Mouse (Mus musculus) Patski (cell line): Measurements from ENCODE around the gene Rnf150. TPM values are rescaled to one million over a fixed set of nuclear protein-coding genes. Genes with fewer than 3 reads are reported as not detected.

ENCODE experiments used
- ATAC-seq: fragments of 100-300 bp; one replicate; pipeline ENCODE4 v1.8.0; 2021
- CTCF ChIA-PET: fragments of 350-600 bp; sonication (Branson Sonifier 250); formaldehyde crosslinking; loops from one replicate; lab custom pipeline; 2022; ENCODE audit warnings: inconsistent platforms; lab: Charles Lee
- POLR2A ChIA-PET: fragments of 350-600 bp; sonication (Branson Sonifier 250); formaldehyde crosslinking; loops from one replicate; lab custom pipeline; 2022; ENCODE audit warnings: antibody characterized with exemption, inconsistent platforms; lab: Charles Lee
- DNase-seq: peaks from one replicate; pipeline ENCODE4 v3.0.0-alpha.2; 2011; ENCODE audit warnings: low read depth, low spot score
- H3K27me3 ChIP-seq: fragments of 371-371 bp; one replicate; pipeline ENCODE4 v1.5.1; 2021
- CTCF ChIP-seq: fragments of 100-300 bp; IDR thresholded peaks from one replicate; pipeline ENCODE4 v1.5.1; 2021
- in situ Hi-C: fragments of 300-500 bp; cut with MboI; formaldehyde crosslinking; loops from 3 replicates; pipeline ENCODE4 v1.11.1; 2018; ENCODE audit warnings: low pct_unique_long_range_greater_than_20kb, mixed read lengths
- polyA plus RNA-seq: library from polyadenylated mRNA; unstranded; gene quantifications from one replicate; pipeline ENCODE4 v1.2.3, GENCODE M21; 2021

Gene Rnf150
- polyA plus RNA-seq, 1 experiment from 2014 or later: 19.1 TPM

DNA sequence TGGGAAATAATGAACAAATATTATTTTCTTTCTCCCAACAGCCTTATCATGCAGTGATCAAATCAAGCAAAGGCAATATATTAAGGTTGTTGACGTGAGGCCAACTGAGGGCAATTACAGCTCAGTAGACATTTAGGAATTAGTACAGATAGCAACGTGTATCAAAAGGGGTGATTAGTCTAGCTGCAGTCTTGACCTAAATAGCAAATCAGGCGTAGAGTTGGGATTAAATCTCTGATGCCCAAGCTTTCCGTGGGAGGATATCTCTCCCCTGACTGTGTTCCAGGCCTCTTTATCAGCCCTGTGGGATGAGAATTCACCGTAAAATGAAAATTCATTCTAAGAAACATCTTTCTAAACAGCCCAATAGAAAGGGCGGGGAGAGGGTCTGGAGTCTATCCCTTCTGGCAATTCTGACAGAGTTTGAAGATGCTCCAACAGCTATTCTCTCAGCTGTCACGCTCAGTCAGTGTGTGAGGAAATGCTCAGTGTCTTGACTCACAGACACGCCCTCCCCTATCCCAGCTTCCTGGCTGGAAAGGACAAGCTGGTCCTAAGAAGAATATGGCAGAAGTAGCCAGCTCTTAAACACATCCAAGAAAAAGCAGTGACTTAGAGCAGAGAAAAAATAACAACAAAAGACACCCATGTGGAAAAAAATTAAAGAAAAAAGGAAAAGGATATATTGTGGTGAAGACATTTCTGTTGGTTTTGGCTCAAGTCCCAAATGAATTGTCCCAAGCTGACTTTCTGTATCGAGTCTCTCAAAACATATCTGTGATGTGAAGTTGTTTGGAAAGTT is 4.4 kb upstream of the Rnf150 start:
- ATAC-seq (no peak), DNase-seq (no peak)
- in situ Hi-C loops: no loop called here
- no peak for TF ChIP-seq CTCF
- no peaks in the 10 kb centered on the region for H3K27me3 ChIP-seq
- ChIA-PET POLR2A (no interaction called here), CTCF (interaction anchor here (0.7 to 1.6 kb wide), 3 partner anchors 13 to 401 kb away, joined by 3 to 7 read pairs (median 3); no protein-coding TSS in a partner anchor)

DNA sequence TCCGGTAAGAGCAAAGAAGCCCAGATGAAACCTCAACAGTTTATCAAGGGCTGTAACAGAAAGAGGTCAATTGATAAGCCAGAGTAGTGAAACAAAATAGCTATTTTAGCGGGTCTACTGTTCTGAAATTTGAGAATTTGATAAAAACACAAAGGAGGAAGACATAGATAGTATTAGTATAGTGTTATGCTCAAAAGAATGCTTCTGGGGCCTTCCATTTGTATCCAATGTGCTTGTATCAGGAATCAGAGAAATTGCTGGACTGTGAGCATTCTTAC is 3.9 kb upstream of the Rnf150 start:
- DNase-seq (no peak), ATAC-seq (no peak)
- in situ Hi-C loops: no loop called here
- TF ChIP-seq CTCF: no peak
- ChIA-PET POLR2A (no interaction called here), CTCF (interaction anchor here (1.1 kb wide), 1 partner anchor 230 kb away, joined by 3 read pairs; no protein-coding TSS in a partner anchor)
- H3K27me3 ChIP-seq: no peaks in the 10 kb centered on the region

DNA sequence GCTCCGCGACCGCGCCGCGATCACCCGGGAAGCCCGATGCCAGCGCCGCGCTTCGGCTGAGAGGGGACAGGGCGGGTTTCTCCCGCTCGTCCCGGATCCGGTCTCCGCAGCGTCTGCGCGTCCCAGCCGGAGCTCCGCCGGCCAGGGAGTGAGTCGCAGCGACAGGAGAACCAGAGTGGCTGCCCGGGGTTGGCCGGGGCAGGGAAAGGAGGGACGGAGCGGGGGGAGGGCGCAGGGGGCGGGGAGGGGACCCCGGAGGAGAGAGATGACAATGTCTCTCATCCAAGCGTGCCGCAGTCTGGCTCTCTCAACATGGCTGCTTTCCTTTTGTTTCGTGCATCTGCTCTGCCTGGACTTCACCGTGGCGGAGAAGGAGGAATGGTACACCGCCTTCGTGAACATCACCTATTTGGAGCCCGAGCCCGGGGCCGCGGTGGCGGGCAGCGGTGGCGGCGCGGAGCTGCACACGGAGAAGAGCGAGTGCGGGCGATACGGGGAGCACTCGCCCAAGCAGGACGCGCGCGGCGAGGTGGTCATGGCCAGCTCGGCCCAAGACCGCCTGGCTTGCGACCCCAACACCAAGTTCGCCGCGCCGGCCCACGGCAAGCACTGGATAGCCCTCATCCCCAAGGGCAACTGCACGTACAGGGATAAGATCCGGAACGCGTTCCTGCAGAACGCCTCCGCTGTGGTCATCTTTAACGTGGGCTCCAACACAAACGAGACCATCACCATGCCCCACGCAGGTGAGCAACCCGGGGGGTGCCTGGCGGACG is 777 bp downstream of the Rnf150 start:
- DNase-seq (no peak), ATAC-seq (peak; percentile 56)
- ChIA-PET CTCF (interaction anchor here (0.7 to 1.2 kb wide), 9 partner anchors 11 to 226 kb away, joined by 3 to 4 read pairs (median 3); no protein-coding TSS in a partner anchor), POLR2A (interaction anchor here (1.2 to 1.3 kb wide), 2 partner anchors 53 to 225 kb away, joined by 3 to 4 read pairs; no protein-coding TSS in a partner anchor)
- in situ Hi-C loops: loop anchor here (5.0 to 10.0 kb wide), 2 partner anchors 81 to 223 kb away; no protein-coding TSS in a partner anchor
- no peaks in the 10 kb centered on the region for H3K27me3 ChIP-seq
- TF ChIP-seq CTCF: peak; percentile 47

DNA sequence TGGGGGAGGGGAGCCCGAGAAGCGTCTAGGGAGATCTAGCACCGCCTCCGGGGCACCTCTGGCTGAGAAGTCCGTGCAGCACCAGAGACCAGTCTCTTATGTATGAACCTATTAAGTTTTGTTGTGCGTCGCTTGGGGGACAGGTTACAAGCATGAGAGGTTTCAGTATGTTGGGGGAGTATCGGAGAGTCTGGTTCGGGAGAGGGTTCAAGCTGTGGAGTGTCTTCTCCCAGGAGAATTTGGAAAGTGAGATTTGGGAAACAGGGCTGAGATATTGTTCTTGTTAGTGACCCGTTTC is 1.3 kb downstream of the Rnf150 start:
- no peak for TF ChIP-seq CTCF
- in situ Hi-C loops: loop anchor here (5.0 to 10.0 kb wide), 2 partner anchors 80 to 223 kb away; no protein-coding TSS in a partner anchor
- ChIA-PET CTCF (interaction anchor here (0.7 kb wide), 1 partner anchor 225 kb away, joined by 3 read pairs; no protein-coding TSS in a partner anchor), POLR2A (interaction anchor here (1.2 to 1.3 kb wide), 3 partner anchors 52 to 510 kb away, joined by 3 to 4 read pairs (median 3); no protein-coding TSS in a partner anchor)
- DNase-seq (no peak), ATAC-seq (peak; percentile 53)
- no peaks in the 10 kb centered on the region for H3K27me3 ChIP-seq

DNA sequence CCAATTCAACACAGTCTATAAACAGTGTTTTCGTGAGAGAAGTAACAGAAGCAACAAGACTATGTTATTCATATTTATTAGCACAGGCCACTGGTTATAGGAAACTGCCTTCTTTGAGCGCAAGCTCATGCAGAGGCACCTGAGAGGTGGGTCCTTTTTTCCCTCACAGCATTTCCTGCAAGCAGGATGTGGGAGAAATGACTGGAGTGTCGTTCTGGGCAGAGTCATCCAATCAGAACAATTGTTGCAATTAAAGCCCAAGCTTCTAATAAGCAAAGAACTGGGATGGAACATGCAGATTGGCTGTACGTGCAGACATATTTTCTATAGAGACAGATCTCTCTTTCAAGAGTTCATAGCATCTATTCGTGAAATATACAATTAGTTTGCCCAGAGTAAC is 2.1 kb downstream of the Rnf150 start:
- ATAC-seq (no peak), DNase-seq (no peak)
- ChIA-PET POLR2A (interaction anchor here (0.9 to 1.2 kb wide), 2 partner anchors 40 to 511 kb away, joined by 3 read pairs; no protein-coding TSS in a partner anchor), CTCF (no interaction called here)
- no peaks in the 10 kb centered on the region for H3K27me3 ChIP-seq
- no peak for TF ChIP-seq CTCF
- in situ Hi-C loops: loop anchor here (5.0 to 10.0 kb wide), 2 partner anchors 52 to 80 kb away; no protein-coding TSS in a partner anchor

DNA sequence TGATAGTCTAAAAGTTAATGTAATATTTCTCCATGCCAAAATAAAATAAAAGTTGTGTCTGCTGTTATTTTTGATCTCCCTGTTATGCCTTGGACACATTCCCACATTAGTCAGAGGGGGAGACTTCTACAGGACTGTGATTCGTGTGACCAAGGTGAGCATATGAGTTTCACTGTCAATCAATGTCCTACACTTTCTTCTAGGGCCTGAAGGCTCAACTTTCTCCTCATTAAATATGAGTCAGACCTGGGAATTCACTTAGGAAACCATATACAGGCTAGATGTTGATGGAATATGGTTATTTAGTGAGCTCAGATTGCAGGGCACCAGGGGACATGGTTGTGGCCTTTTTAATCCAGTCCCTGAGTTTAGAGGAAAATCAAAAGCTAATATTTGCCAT is 3.1 kb downstream of the Rnf150 start:
- no peaks in the 10 kb centered on the region for H3K27me3 ChIP-seq
- CTCF ChIA-PET: no interaction called here
- no peak for ATAC-seq
- in situ Hi-C loops: loop anchor here (5.0 to 10.0 kb wide), 2 partner anchors 51 to 79 kb away; no protein-coding TSS in a partner anchor
- DNase-seq: no peak
- no peak for TF ChIP-seq CTCF
- POLR2A ChIA-PET: interaction anchor here (0.6 kb wide), 1 partner anchor 172 kb away, joined by 5 read pairs; no protein-coding TSS in a partner anchor

DNA sequence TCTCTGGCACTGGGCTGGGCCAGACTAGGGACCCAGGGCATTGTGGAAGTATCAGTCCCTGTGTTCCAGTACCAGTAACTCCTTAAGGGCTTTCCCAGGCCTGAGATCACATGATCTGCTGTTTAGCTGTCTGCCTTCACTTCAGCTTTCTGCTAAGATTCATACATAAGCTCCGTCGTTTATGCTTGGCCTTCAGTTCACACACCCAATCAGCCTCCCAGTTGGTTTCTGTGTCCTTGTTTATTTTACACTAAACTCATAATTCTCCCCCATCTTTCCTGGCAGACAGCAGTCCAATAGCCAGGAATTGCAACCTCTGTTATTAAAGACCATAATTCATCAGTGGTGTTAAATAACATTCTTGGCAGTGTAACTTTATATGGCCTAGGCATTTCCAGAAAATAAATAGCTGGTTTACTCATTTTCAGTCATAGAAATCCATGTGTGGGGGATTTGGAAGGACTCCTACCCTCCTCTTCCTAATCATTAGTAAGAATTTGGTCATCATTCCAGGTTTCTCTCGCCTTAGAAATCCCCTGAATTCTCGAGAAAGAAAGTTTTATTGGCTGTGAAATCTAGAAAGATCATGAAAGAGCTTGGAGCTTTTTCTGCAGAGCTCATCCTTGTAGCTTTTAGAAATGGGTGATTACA is 7.8 kb downstream of the Rnf150 start:
- ATAC-seq: no peak

DNA sequence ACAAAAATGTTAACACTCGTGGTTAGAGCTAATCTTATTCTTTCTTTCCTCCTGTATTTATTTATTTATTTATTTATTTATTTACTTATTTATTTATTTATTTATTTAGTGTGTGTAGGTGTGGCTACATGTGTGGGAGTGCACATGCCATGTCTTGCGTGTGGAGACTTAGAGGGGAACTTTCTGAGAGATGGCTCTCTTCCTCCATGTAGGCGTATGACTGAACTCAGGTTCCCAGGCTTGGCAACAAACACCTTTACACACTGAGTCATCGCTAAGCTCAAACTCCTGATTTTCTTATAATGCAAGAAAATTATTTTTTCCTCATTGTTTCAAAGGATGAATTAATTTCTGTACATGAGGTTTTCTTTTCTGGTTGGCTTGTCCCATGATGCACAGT is 8.8 kb downstream of the Rnf150 start:
- ATAC-seq: no peak
- no peaks in the 10 kb centered on the region for H3K27me3 ChIP-seq
- no peak for TF ChIP-seq CTCF
- in situ Hi-C loops: no loop called here
- no peak for DNase-seq
- ChIA-PET CTCF (interaction anchor here (1.2 to 1.7 kb wide), 2 partner anchors 34 to 211 kb away, joined by 3 to 6 read pairs; no protein-coding TSS in a partner anchor), POLR2A (interaction anchor here (0.9 kb wide), 1 partner anchor 73 kb away, joined by 3 read pairs; no protein-coding TSS in a partner anchor)

More for the DNA sequence above, 7.8 kb downstream of the Rnf150 start:
- ChIA-PET POLR2A (interaction anchor here (0.5 kb wide), 1 partner anchor 118 kb away, joined by 6 read pairs; no protein-coding TSS in a partner anchor), CTCF (interaction anchor here (0.7 to 1.7 kb wide), 7 partner anchors 9 to 217 kb away, joined by 3 to 6 read pairs (median 4); no protein-coding TSS in a partner anchor)
- peak; percentile 58 for DNase-seq
- no peak for TF ChIP-seq CTCF
- in situ Hi-C loops: no loop called here
- no peaks in the 10 kb centered on the region for H3K27me3 ChIP-seq

DNA sequence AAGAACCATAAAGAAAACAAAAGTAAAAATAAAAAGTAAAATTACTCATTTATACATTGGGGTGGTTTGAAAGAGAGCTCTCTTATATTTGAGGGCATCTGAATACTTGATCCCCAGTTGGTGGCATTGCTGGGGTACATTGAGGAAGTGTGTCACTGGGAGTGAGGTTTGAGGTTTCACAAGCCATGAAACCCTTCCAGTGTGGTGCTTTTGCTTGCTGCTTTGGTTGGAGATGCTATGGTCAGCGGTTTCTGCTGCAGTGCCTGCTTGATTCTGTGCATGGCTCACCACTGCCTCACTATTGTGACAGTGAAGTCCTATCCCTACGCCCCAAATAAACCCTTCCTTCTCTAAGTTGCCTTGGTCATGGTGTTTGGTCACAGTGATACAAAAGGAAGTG is 10.9 kb downstream of the Rnf150 start:
- DNase-seq (no peak), ATAC-seq (no peak)
- no peaks in the 10 kb centered on the region for H3K27me3 ChIP-seq
- no peak for TF ChIP-seq CTCF
- POLR2A ChIA-PET: no interaction called here
- in situ Hi-C loops: no loop called here
- CTCF ChIA-PET: interaction anchor here (0.7 to 3.3 kb wide), 2 partner anchors 33 to 43 kb away, joined by 3 to 11 read pairs; no protein-coding TSS in a partner anchor

DNA sequence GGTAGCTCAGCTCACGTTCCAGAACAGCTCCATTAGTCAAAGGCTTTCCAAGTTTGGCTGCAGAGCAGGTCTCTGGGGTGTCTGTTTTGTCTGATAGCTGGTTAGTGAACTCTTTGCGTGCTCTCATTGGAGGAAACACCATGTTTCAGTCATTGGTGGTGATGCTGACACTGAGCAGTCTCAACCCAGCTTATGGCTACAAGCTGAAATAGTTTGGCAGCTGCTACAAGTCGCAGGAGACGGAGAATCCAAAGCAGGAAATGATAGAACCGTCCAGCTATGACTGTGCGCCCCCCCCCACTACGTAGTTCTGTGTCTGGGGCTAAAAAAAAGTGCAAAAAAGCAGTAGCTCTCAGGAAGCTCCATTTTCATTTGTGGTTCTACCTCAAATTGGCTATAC is 12.0 kb downstream of the Rnf150 start:
- ATAC-seq (no peak), DNase-seq (no peak)
- in situ Hi-C loops: no loop called here
- no peak for TF ChIP-seq CTCF
- POLR2A ChIA-PET: interaction anchor here (0.9 kb wide), 1 partner anchor 10 kb away, joined by 3 read pairs; no protein-coding TSS in a partner anchor
- CTCF ChIA-PET: interaction anchor here (0.9 to 3.3 kb wide), 3 partner anchors 9 to 42 kb away, joined by 3 to 11 read pairs (median 3); no protein-coding TSS in a partner anchor
- no peaks in the 10 kb centered on the region for H3K27me3 ChIP-seq
